Mouse (Mus musculus): Measurements from ENCODE around the gene Fbxw7. TPM values are rescaled to one million over a fixed set of nuclear protein-coding genes. Genes with fewer than 3 reads are reported as not detected.

Gene Fbxw7
- polyA plus RNA-seq, 1 experiment from 2014 or later = 19.5 TPM

GRCm38 (mm10) chr3:84839499-84839898, 24.4 kb downstream of the Fbxw7 start:
- Histone ChIP-seq H3K27me3 (ENCODE audit: control insufficient read depth, insufficient read depth, low read length) (no peaks in the 10 kb centered on the region), H3K9me3 (ENCODE audit: control insufficient read depth, low read length) (no peaks in the 10 kb centered on the region), H3K27ac (ENCODE audit: low read depth, low read length) (no peak overlapping the region), H3K9ac (ENCODE audit: low read length) (no peak overlapping the region), H3K4me3 (ENCODE audit: low read depth, low read length) (no peak overlapping the region), H3K4me1 (replicated peaks; ENCODE audit: control insufficient read depth, insufficient read depth, low read length) (no peaks in the 10 kb centered on the region), H3K4me2 (ENCODE audit: low read depth, low read length, severe bottlenecking) (no peak overlapping the region), H3K36me3 (ENCODE audit: control insufficient read depth, insufficient read depth, low read length) (no peaks in the 10 kb centered on the region)
- DNase-seq (ENCODE audit: low spot score) (no peak), ATAC-seq (replicated peaks; ENCODE audit: low FRiP score) (no peak)
- WGBS = 88% methylated on average over 5 of the region's 5 CpGs

DNA sequence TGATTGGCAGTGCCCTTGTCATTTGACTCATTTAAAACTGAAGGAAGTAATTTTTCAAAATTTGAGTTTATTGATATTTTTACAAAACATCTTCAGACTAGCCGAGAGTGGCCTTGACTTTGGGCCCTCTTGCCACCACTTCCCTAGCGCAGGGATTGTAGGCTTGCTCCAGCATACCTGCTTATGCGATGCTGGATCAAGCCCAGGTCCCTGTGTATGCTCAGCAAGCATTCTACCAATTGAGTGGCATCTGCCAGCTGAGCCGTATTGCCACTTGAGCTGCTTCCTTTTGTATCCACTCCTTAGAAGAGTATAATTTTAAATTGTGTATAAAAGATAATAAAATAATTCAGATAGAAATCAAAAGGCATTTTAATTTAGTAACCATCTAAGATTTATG, 26.2 kb downstream of the Fbxw7 start:
- H3K27me3 ChIP-seq (ENCODE audit: control insufficient read depth, insufficient read depth, low read length) = no peaks in the 10 kb centered on the region
- H3K4me2 ChIP-seq (ENCODE audit: low read depth, low read length, severe bottlenecking) = no peak overlapping the region
- H3K27ac ChIP-seq (ENCODE audit: low read depth, low read length) = no peak overlapping the region
- no peaks in the 10 kb centered on the region for H3K4me1 ChIP-seq (replicated peaks; ENCODE audit: control insufficient read depth, insufficient read depth, low read length)
- H3K4me3 ChIP-seq (ENCODE audit: low read depth, low read length) = no peak overlapping the region
- 92% methylated on average over 4 of the region's 4 CpGs for WGBS
- DNase-seq (ENCODE audit: low spot score) (no peak), ATAC-seq (replicated peaks; ENCODE audit: low FRiP score) (no peak)
- H3K36me3 ChIP-seq (ENCODE audit: control insufficient read depth, insufficient read depth, low read length) = no peaks in the 10 kb centered on the region
- no peaks in the 10 kb centered on the region for H3K9me3 ChIP-seq (ENCODE audit: control insufficient read depth, low read length)
- H3K9ac ChIP-seq (ENCODE audit: low read length) = no peak overlapping the region

GRCm38 (mm10) chr3:84842793-84843192, 27.7 kb downstream of the Fbxw7 start:
- ATAC-seq (replicated peaks; ENCODE audit: low FRiP score) = no peak
- Histone ChIP-seq H3K27me3 (ENCODE audit: control insufficient read depth, insufficient read depth, low read length) (no peaks in the 10 kb centered on the region), H3K9ac (ENCODE audit: low read length) (no peak overlapping the region), H3K9me3 (ENCODE audit: control insufficient read depth, low read length) (no peaks in the 10 kb centered on the region), H3K36me3 (ENCODE audit: control insufficient read depth, insufficient read depth, low read length) (no peaks in the 10 kb centered on the region), H3K4me2 (ENCODE audit: low read depth, low read length, severe bottlenecking) (no peak overlapping the region), H3K4me3 (ENCODE audit: low read depth, low read length) (no peak overlapping the region), H3K27ac (ENCODE audit: low read depth, low read length) (no peak overlapping the region), H3K4me1 (replicated peaks; ENCODE audit: control insufficient read depth, insufficient read depth, low read length) (no peaks in the 10 kb centered on the region)
- WGBS = 91% methylated on average over 2 of the region's 2 CpGs
- DNase-seq (ENCODE audit: low spot score) = no peak

GRCm38 (mm10) chr3:84843594-84843993, 28.5 kb downstream of the Fbxw7 start:
- H3K9me3 ChIP-seq (ENCODE audit: control insufficient read depth, low read length) = no peaks in the 10 kb centered on the region
- DNase-seq (ENCODE audit: low spot score) (no peak), ATAC-seq (replicated peaks; ENCODE audit: low FRiP score) (no peak)
- no peak overlapping the region for H3K9ac ChIP-seq (ENCODE audit: low read length)
- 47% methylated on average over 1 of the region's 1 CpGs for WGBS
- no peak overlapping the region for H3K4me2 ChIP-seq (ENCODE audit: low read depth, low read length, severe bottlenecking)
- H3K4me1 ChIP-seq (replicated peaks; ENCODE audit: control insufficient read depth, insufficient read depth, low read length) = no peaks in the 10 kb centered on the region
- H3K36me3 ChIP-seq (ENCODE audit: control insufficient read depth, insufficient read depth, low read length) = no peaks in the 10 kb centered on the region
- no peak overlapping the region for H3K27ac ChIP-seq (ENCODE audit: low read depth, low read length)
- no peak overlapping the region for H3K4me3 ChIP-seq (ENCODE audit: low read depth, low read length)
- no peaks in the 10 kb centered on the region for H3K27me3 ChIP-seq (ENCODE audit: control insufficient read depth, insufficient read depth, low read length)

GRCm38 (mm10) chr3:84848798-84849197, 33.7 kb downstream of the Fbxw7 start:
- Histone ChIP-seq H3K9me3 (ENCODE audit: control insufficient read depth, low read length) (no peaks in the 10 kb centered on the region), H3K4me1 (replicated peaks; ENCODE audit: control insufficient read depth, insufficient read depth, low read length) (no peaks in the 10 kb centered on the region), H3K27me3 (ENCODE audit: control insufficient read depth, insufficient read depth, low read length) (no peaks in the 10 kb centered on the region), H3K4me3 (ENCODE audit: low read depth, low read length) (no peak overlapping the region), H3K9ac (ENCODE audit: low read length) (no peak overlapping the region), H3K27ac (ENCODE audit: low read depth, low read length) (no peak overlapping the region), H3K36me3 (ENCODE audit: control insufficient read depth, insufficient read depth, low read length) (no peaks in the 10 kb centered on the region), H3K4me2 (ENCODE audit: low read depth, low read length, severe bottlenecking) (no peak overlapping the region)
- ATAC-seq (replicated peaks; ENCODE audit: low FRiP score) = no peak
- no peak for DNase-seq (ENCODE audit: low spot score)
- whole genome bisulfite sequencing = 91% methylated on average over 4 of the region's 4 CpGs

GRCm38 (mm10) chr3:84850418-84850817, 35.4 kb downstream of the Fbxw7 start:
- Histone ChIP-seq H3K9ac (ENCODE audit: low read length) (no peak overlapping the region), H3K4me2 (ENCODE audit: low read depth, low read length, severe bottlenecking) (no peak overlapping the region), H3K36me3 (ENCODE audit: control insufficient read depth, insufficient read depth, low read length) (no peaks in the 10 kb centered on the region), H3K27me3 (ENCODE audit: control insufficient read depth, insufficient read depth, low read length) (no peaks in the 10 kb centered on the region), H3K4me1 (replicated peaks; ENCODE audit: control insufficient read depth, insufficient read depth, low read length) (no peaks in the 10 kb centered on the region), H3K9me3 (ENCODE audit: control insufficient read depth, low read length) (no peaks in the 10 kb centered on the region), H3K27ac (ENCODE audit: low read depth, low read length) (no peak overlapping the region), H3K4me3 (ENCODE audit: low read depth, low read length) (no peak overlapping the region)
- DNase-seq (ENCODE audit: low spot score) (no peak), ATAC-seq (replicated peaks; ENCODE audit: low FRiP score) (no peak)
- WGBS = 93% methylated on average over 1 of the region's 1 CpGs

- Histone ChIP-seq H3K4me2 (ENCODE audit: low read depth, low read length, severe bottlenecking) (no peak overlapping the region), H3K36me3 (ENCODE audit: control insufficient read depth, insufficient read depth, low read length) (no peaks in the 10 kb centered on the region), H3K27me3 (ENCODE audit: control insufficient read depth, insufficient read depth, low read length) (no peaks in the 10 kb centered on the region), H3K4me1 (replicated peaks; ENCODE audit: control insufficient read depth, insufficient read depth, low read length) (no peaks in the 10 kb centered on the region), H3K9ac (ENCODE audit: low read length) (no peak overlapping the region), H3K4me3 (ENCODE audit: low read depth, low read length) (no peak overlapping the region), H3K9me3 (ENCODE audit: control insufficient read depth, low read length) (no peaks in the 10 kb centered on the region), H3K27ac (ENCODE audit: low read depth, low read length) (no peak overlapping the region)
- ATAC-seq (replicated peaks; ENCODE audit: low FRiP score) = no peak
- no peak for DNase-seq (ENCODE audit: low spot score)
- 93% methylated on average over 1 of the region's 1 CpGs for WGBS
Measured at GRCm38 (mm10) chr3:84851801-84852200, 36.7 kb downstream of the Fbxw7 start.

GRCm38 (mm10) chr3:84852877-84853276, 37.8 kb downstream of the Fbxw7 start:
- Histone ChIP-seq H3K36me3 (ENCODE audit: control insufficient read depth, insufficient read depth, low read length) (no peaks in the 10 kb centered on the region), H3K4me3 (ENCODE audit: low read depth, low read length) (no peak overlapping the region), H3K27ac (ENCODE audit: low read depth, low read length) (no peak overlapping the region), H3K27me3 (ENCODE audit: control insufficient read depth, insufficient read depth, low read length) (no peaks in the 10 kb centered on the region), H3K4me1 (replicated peaks; ENCODE audit: control insufficient read depth, insufficient read depth, low read length) (no peaks in the 10 kb centered on the region), H3K4me2 (ENCODE audit: low read depth, low read length, severe bottlenecking) (no peak overlapping the region), H3K9ac (ENCODE audit: low read length) (no peak overlapping the region), H3K9me3 (ENCODE audit: control insufficient read depth, low read length) (no peaks in the 10 kb centered on the region)
- WGBS = 91% methylated on average over 7 of the region's 7 CpGs
- DNase-seq (ENCODE audit: low spot score) = no peak
- ATAC-seq (replicated peaks; ENCODE audit: low FRiP score) = no peak

- ATAC-seq (replicated peaks; ENCODE audit: low FRiP score) (no peak), DNase-seq (ENCODE audit: low spot score) (no peak)
- Histone ChIP-seq H3K27ac (ENCODE audit: low read depth, low read length) (no peak overlapping the region), H3K36me3 (ENCODE audit: control insufficient read depth, insufficient read depth, low read length) (no peaks in the 10 kb centered on the region), H3K4me2 (ENCODE audit: low read depth, low read length, severe bottlenecking) (no peak overlapping the region), H3K4me3 (ENCODE audit: low read depth, low read length) (no peak overlapping the region), H3K9ac (ENCODE audit: low read length) (no peak overlapping the region), H3K27me3 (ENCODE audit: control insufficient read depth, insufficient read depth, low read length) (no peaks in the 10 kb centered on the region), H3K4me1 (replicated peaks; ENCODE audit: control insufficient read depth, insufficient read depth, low read length) (no peaks in the 10 kb centered on the region), H3K9me3 (ENCODE audit: control insufficient read depth, low read length) (no peaks in the 10 kb centered on the region)
- 89% methylated on average over 1 of the region's 1 CpGs for WGBS
Measured at GRCm38 (mm10) chr3:84854440-84854839, 39.4 kb downstream of the Fbxw7 start.
